Mouse (Mus musculus): ENCODE data around the gene Nagpa.
A peak's percentile ranks its signal among the peaks of the same experiment; 100 is the strongest.

The Nagpa gene

DNA sequence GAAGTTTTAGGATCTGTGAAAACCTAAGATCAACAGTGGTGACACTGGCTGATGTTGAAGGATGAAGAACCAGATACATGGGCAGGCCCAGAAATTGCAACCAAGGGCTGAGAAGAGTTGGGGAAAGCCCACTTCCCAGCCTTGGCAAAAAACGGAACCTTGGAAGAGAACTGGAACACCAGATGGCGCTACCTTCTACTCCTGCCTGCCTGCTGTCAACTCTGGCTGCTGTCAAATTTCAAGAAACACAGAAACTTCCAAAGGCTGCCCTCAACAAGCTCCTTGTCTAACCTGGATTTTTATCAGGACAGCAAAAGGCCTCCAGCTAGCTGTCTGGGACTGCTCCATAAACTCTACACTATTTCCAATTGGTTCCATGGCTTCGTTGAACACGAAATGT, 1.1 kb downstream of the Nagpa start:
- DNase-seq (ENCODE audit: low read depth, low spot score) = peak; percentile 69

DNA sequence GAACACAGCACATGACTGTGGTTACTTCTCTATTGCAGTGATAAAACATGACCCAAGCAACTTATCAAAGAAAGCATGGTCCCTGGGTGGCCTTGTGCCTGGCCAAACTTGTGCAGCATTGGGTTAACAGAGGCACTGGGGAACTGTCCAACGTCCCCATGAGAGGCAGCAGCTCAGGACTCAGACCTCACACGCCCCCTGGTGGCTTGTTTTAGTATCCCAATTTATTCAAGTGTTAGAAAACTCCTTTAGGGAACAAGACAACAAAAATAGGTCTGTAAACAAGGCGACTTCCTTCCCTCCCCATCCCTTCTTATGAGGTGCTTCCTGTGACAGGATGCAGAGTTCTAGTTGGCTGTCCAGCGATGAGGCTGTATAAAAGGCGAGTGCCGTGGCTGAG, 8.7 kb downstream of the Nagpa start:
- peak; percentile 81 for DNase-seq (ENCODE audit: low read depth, low spot score)

DNA sequence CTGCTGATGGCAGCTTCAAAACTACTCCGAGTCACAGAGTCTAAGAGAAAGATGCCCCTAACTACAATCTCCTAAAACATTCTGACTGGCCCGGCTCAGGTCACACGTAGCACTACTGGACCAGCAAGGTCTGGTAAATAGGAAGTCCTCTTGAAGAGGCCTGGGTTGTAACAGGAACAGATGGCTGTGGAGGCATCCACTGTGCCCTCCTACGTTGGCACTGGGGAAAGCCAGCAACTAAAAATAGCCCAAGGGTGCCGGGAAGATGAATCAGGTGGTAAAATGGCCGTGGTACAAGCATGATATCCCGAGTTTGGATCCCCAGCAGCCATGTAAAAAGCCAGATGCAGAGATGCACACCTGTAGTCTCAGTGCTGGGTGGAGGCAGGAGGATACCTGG, 17.6 kb downstream of the Nagpa start:
- DNase-seq (ENCODE audit: low read depth, low spot score) = no peak

DNA sequence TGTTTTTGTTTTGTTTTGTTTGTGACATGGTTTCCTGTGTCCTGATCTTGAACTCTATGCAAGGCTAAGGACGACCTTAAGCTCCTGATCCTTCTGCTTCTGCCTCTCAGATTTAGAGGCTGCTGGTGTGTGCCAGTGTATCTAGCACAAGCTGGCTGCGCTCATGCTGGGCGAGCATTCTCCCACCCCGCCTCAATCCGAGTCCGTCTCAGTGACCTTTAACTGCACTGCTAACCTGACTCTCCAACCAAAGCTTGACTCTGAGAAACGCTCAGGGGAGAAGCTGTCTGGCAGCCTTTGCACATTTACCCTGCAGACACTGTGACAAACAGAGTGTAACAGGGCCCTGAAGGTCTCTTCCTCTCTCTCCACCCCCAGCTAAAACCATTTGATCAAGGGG, 18.1 kb downstream of the Nagpa start:
- no peak for DNase-seq (ENCODE audit: low read depth, low spot score)

DNA sequence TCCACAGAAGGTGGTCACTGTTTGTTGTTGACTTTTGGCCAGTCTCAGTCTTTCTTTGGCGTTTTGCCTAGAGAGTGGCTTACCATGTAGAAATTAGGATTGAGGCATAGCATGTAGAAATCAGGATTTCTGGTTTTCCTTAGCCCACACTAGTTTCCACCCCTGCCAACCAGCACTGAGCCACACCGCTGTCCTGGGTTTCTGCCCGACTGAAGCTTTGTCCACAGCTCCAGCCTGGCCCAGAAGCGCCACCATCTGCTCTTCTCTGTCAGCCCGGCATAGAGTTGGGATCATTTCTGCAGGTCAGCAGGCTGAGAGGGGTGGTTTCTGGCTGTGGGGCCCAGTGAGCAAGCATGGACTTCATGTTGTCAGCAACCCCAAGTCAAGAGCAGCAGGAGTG, 18.9 kb downstream of the Nagpa start:
- DNase-seq (ENCODE audit: low read depth, low spot score) = no peak

DNA sequence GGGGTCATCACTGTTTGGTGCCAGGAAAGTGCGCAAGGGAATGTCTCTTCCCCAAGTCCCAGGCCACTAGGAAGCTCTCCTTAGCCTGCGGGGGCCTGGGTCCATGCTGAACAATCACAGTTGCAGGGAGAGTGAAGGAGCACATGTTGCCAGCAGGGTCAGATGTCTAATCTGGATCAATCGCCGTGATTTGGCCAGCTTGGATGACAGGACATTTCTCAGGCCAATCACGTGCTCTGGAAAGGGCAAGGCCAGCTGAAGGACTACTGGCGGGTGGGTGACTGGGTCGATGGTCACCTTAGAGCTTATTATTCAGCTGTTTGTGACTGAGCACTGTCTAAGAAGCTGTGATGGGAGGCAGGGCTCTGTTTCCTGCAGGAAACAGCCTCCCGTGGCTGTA, 19.7 kb downstream of the Nagpa start:
- DNase-seq (ENCODE audit: low read depth, low spot score) = no peak

DNA sequence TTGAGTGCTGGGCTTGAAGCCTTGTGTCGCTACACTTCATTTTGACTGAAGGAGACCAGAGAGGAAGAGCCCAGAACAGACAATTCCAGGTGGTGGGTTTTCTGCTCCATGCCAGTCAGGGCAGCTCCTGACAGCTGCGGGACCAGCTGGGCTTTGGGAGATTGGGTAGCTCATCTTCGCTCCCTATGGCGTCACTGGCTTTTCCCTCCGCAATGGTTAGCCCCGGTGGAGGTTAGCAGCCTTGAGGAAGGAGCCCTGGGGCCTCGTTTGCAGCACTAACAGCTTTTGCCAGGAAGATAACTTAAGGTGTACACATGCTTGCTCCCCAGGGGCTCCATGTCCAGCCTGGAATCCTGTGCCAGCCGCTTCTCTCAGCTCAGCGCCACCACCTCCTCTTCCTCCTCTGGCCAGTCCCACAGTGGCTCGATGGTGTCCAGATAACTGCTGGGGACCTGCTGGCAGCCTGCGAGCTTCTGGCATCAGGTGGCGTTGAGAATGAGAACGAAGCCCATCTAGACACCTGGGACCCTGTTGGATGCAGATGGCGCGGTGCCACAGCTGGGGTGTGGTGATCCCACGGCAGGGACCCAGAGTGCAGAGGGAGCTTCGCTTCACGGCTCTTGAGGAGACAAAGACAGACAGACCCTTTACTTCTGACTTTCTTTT, 20.4 kb downstream of the Nagpa start:
- no peak for DNase-seq (ENCODE audit: low read depth, low spot score)

DNA sequence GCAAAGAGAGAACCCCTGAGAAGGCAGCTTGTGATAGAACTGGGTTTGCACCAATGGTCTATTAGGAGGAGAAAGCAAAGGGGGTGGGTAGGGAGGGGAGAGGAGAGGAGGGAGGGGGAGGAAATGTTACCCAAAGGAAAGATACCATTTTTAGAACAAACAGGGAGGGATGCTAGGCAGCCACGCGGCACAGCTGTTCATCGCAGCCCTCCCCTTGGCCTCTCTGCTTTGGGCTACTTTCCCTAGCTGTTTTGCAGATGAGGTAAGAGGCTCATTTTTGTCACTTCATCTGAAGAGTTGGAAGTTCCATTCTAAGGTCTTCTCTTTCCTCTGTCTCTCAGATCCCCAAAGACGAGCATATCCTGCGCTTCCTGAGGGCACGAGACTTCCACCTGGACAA, 31.2 kb downstream of the Nagpa start:
- DNase-seq (ENCODE audit: low read depth, low spot score) = no peak

DNA sequence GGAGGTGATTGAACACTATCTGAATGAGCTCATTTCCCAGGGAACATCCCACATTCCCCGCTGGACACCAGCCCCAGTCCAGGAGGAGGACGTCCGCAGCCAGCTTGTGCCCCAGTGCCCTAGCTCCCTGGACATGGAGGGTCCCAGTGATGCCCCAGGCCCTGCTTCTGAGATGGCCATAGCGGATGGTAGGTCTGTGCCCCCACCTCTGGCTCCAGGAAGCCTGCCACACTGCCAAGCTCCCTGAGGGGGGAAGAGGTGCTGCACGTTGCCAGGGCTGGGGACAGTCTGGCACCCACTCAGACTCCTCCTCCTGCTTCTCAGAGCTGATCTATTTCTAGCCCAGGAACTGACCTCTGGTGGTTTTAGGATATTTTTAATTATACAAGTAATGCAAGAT, 35.0 kb downstream of the Nagpa start:
- no peak for DNase-seq (ENCODE audit: low read depth, low spot score)

DNA sequence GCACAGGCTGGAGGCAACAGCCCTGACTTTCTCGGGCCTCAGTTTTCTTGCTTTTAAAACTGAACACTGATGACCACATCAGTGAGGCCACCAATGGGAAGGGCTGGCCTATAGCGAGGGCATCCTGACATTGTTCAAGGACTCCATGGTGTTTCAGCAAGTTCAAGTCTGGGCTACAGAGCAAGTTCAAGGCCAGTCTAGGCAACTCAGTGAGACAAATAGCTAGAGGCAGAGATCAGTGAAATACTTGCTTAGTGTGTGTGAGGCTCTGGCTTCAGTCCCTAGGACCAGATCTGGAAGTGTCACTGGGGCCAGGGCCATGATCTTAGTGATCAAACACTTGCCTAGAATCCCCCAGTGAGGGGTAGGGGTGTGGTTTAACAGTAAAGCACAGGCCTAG, 35.8 kb downstream of the Nagpa start:
- DNase-seq (ENCODE audit: low read depth, low spot score) = no peak

DNA sequence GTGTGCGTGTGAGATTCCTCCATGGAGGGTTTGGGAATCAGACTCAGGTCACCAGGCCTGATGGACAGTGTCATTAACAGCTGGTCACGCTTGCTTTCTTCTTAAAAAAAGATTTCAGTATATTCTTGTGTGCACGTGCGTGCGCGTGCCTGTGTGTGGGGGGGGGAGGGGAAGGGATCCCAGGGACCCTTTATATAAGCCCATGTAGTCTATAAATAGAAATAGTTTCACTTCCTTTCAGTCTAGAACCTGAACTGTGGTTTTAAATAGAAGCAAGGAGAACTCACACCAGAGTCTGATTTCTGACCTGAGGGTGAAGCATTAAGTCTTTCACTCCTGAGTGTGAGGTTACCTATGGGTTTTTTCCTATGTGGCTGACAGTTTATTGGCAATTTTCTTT, 39.5 kb downstream of the Nagpa start:
- DNase-seq (ENCODE audit: low read depth, low spot score) = no peak

DNA sequence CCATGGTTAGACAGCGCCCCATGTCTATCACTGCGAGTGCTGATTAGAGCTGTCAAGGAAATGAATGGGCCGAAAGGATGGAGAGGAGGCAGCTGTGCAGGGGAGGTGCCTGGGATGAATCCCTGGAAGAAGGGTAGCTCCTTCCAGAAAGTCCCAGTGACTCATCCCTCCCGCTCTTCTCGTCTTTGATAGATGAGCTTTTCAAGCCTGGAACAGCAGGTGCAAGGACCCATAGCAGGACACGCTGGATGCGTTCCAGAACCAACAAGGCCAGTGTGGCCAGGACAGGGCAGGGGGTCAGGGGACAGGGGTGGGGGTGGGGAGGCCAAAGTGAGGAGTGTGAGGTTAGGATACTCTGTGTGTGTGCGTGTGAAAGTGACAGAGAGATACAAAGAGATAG, 44.6 kb downstream of the Nagpa start:
- no peak for DNase-seq (ENCODE audit: low read depth, low spot score)

DNA sequence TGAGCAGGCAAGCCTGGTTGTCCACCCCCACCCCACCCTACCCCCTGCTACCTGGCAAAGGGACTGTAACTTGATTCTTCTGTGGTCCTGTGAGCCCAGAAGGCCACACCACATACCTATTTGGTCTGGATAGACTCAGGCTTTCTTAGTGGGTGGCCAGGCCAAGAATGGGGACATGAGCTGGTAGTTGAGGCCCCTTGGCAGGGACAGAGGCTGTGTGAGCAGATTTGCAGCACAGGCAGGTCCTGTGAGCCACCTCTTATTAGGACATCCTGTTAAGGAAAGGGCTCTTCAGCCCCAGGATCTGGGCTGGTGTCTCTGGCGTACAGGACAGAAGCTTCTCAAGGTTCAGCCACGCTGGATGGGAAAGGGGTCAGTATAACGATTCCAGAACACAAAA, 46.7 kb downstream of the Nagpa start:
- no peak for DNase-seq (ENCODE audit: low read depth, low spot score)

DNA sequence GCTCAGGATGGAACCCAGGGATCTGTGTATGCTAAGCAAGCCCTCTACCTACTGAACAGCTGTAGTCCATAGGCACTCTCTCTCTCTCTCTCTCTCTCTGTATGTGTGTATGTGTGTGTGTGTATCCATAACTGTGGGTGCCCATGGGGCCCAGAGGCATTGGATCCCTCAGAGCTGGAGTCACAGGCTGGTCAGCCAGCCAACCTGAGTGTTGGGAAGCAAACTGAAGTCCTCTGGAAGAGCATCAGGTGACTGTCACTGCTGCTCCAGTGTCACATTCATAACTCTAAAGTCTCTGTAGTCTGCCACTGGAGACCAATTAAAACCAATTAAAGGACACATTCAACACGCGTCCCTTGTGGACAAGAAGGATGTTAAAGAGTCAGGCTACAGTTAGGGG, 47.3 kb downstream of the Nagpa start:
- DNase-seq (ENCODE audit: low read depth, low spot score) = no peak

DNA sequence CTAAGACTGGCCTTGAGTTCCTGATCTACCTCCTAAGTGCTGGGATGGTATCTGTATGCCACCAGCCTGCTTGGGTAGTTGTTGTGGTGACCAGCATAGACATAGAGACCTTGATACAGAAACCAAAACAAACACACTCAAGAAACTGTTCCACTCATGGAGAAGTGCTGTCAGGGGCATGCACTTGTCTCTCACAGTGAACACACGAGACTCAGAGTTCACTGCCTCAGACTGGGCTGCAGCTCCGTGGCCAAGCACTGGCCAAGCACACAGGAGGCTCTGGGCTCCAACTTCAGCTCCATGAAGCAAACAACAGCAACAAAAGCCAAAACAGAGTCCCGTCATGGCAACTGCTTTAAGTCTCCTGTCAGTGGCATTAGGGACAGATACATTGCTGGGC, 48.8 kb downstream of the Nagpa start:
- no peak for DNase-seq (ENCODE audit: low read depth, low spot score)

DNA sequence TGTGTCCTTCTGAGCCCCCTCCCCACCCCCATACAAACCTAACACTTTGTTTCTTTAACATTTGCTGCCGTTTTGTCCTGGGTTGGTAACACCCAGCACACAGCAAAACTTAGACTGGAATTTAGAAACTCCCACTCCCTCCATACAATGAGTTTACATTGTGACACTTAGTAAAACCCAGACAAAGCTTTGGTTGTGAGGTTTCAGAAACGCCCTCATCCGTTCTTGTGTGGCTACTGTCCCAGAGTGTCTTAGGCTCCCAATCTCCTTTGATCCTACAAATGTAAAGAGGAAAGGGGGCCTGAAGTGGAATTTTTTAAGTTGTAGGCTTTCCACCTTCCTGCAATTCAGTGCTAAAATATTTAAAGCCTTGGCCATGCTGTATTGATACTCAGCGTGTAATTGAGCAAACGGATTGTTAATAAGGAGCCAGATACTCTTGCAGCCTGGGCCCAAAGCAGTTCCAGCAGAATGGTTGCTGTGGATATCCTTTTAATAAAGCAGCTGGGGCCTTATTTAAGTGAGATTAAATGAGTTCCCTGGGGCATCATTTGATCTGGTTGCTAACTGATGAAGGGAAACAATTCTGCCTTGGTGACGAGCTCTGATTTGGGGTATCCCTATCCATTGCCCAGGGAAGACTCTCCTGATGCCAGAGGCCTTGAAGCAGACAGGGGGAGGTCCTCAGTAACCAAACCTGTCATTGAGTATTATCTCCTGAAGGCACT, 50.3 kb downstream of the Nagpa start:
- no peak for DNase-seq (ENCODE audit: low read depth, low spot score)

DNA sequence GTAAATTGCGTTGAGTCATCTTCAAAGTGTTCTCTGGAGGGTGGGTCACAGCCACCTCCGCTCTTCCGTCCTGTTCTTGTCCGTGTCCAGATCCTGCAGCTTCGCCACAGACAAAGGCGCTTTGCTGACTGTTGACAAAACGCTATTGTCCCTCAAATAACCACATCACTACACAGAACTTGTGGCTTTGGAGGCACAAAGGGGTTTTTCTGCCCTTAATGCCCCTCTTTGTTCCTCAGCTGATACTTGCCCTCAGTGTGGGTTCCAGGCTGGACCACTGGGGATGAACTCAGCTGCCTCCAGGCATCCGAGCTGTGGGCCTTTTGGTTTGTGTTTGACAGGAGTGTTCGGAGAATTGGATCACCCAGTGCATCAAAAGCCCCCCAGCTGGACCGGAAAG, 53.3 kb downstream of the Nagpa start:
- DNase-seq (ENCODE audit: low read depth, low spot score) = no peak

DNA sequence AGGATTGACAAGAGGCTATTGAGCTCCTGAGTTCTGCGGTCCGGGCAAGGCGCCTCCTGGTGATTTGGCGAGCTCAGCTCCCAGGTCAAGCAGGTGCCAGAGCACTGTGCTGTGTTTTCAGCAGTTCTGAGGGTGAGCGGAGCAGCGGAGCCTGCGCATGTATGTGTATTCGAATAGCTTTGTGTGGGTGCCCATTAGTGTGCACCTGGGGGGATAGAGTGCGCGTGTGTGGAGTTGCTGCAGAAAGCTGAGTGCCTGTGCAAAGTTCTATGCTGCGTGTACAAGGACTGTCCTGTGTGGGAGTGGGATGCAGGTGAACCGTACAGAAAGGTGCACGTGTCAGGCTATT, 56.8 kb downstream of the Nagpa start, which contains the start of gene Sec14l5:
Gene Sec14l5, plus strand, starts transcription at position 73 of the 349 bp plus-strand sequence.
- DNase-seq (ENCODE audit: low read depth, low spot score) = no peak

DNA sequence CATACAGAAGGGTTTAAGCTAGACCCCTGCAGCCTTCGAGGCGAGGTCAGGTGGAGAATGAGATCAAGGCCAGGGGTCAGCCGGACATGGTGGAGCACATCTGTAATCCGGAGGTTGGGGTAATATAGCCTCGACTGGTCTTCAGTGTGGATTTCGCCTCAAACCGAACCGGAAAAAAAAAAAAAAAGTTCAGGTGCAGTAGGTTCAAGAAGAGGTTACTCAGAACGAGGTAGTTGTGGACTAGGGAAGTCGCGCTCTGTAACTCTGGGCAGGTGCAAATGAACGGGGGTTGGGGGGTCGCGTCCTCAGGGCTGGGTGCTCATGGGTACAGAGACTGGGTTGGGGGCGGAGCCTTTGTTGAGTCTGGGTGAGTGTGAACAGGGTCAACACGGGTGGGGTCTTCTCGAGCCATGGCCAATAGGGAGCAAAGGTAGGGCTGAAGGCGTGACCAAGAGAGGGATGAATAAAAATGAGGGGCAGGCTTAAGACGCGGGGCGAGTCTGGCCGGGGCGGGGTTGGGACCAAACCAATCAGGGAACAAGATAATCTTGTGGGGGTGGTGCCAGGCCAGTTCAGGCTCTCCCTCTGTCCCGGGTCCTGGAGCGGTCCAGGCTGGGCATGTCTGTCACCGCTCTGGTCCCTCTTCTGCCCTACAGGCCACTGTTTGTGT, 57.3 kb downstream of the Nagpa start:
- DNase-seq (ENCODE audit: low read depth, low spot score) = peak; percentile 98

DNA sequence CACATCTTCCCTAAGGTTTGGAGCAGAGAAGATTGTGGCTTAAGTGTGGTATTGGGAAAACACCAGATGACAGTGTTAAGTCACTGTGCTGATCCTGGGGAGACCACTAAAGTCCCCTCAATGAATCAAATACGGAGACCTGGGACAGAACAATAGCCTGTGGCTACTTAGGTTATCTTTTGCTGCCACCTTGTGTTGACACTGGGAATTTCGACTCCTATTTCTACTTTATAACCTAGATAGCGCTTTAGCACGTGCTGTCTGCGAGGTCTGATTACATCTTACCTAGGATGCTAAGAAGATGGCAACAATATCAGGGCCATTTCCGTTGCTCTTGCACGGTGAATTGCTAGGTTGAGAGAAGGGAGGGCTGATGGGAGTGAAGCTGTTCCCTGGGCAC, 58.2 kb downstream of the Nagpa start:
- peak; percentile 84 for DNase-seq (ENCODE audit: low read depth, low spot score)
